Mouse (Mus musculus): ENCODE data around the gene Plxna3.

- TF ChIP-seq POLR2A (IDR thresholded peaks at IDR 0.05; ENCODE audit: low read depth, low read length), result no peak
- TF ChIP-seq CTCF (IDR thresholded peaks at IDR 0.05; ENCODE audit: extremely low read depth, insufficient read length, insufficient replicate concordance, low read depth, low read length), result no peak
Observed at GRCm38 (mm10) chrX:74388153-74388552, 59.3 kb downstream of the Plxna3 start.

Data from small intestine, adult 2 months (tissue).